Mouse (Mus musculus) fat pad, adult 2 months (tissue): Measurements from ENCODE around the gene Stpg1.

ENCODE experiments used
- DNase-seq: peaks from one replicate; pipeline ENCODE4 v3.0.0-alpha.2; 2011; ENCODE audit warnings: low read depth, low spot score; ENCODE audit errors: extremely low read depth

The Stpg1 gene

GRCm38 (mm10) chr4:135548108-135548507 is 53.5 kb downstream of the Stpg1 start:
- DNase-seq, result no peak

DNA sequence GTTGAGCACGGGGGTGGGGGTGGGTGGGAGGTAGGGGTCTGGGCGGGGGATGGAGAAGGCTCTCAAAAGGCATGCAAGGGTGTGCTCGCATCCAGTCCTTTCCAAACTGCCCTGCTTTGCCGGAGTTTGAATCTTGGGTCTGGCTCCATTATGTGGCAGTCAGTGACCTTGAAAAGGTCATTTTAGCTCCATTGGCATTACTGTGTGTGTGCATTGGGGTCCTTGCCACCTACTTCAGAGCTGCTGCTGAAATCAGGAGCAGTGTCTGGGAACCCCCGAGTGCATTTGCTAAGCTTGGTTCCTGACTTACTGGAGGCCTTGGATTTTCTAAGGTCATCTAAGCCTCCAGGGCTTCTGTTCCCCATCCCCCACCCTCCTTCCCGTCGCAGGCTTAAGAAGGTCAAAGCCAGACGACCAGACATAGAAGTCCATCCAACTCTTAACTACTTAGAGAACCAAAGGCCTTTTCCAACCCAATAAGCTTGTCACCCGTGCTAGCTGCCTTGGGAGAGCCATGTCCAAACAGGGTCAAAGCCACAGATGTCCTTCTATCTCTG is 54.0 kb downstream of the Stpg1 start:
- DNase-seq, result no peak

GRCm38 (mm10) chr4:135549323-135549722 is 54.7 kb downstream of the Stpg1 start:
- DNase-seq, result no peak

DNA sequence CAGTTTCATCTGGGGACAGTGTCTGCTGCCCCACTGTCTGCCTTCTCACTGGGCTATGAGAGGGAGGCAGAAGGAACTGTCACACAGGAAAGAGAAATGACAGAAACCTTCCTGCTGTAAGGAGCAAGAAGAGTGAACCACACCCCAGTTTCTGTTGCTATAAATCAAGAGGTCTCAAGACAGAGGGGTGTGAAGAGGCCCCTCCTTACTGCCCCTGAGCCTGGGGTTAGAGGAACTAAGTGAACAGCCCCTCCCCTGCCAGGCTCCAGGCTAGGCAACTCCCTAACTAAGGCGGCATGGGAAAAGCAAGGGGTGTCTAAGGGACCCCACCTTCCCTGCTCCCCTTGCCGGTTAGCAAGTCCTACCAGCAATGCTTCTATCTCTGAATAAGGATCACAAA is 69.2 kb downstream of the Stpg1 start:
- DNase-seq, result no peak

DNA sequence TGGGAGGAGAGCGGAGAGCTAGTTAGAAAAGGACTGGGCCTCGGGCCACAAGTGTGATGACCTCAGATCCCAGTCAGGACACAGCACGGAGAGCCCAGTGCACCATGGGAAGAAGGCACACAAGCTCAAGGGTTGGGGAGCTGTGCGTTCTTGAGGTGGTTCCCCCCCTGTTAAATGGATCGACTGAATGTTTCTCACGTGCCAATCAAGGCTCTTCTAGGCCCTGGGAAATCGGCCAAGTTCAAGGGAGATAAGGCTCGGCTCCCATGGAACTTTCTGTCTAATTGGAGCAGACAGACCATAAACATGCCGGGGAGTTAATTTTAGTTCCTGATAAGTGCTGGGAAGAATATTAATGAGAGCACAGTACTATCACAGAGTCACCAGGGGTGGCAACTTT is 70.8 kb downstream of the Stpg1 start:
- DNase-seq, result no peak

DNA sequence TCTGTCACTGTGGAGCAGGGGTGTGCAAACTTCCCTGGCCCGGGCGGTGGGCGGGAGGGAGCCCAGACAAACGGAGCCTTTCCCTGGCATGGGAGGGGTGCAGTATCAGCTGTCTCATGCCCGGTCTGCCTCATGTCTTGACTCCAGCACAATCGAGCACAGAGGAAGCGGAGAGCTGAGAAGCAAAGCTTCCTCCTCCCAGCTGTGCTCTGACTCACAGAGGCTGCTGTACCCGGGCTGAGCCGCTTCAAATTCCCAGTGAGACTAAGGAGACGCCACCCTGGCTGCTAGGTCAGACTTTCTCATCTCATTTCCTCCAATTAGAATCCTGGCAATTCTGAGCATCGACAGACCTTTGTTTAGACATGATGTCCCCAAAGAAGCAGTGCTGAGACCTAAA is 72.5 kb downstream of the Stpg1 start:
- DNase-seq, result no peak

DNA sequence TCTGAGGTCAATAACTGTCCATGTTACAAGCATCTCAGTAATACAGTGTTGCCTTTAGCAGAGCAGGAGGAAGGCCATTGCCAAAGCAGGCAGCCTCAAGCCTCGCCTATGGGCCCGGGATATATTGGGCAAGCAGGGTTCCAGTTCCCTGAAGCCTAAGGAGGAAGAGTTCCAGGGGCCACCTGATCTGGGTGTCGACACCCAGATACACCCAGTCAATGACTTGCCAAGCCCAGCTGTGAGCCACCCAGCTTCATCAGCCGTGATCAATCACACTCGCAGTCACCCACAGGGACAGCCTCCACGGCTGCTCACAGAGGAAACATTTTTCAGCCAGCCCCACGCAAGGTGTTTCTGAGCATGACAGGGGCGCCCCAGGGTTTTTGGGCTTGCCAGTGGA is 72.9 kb downstream of the Stpg1 start:
- DNase-seq, result no peak

GRCm38 (mm10) chr4:135569201-135569600 is 74.6 kb downstream of the Stpg1 start:
- no peak for DNase-seq

- no peak for DNase-seq
Observed at GRCm38 (mm10) chr4:135570152-135571036, 75.8 kb downstream of the Stpg1 start.

DNA sequence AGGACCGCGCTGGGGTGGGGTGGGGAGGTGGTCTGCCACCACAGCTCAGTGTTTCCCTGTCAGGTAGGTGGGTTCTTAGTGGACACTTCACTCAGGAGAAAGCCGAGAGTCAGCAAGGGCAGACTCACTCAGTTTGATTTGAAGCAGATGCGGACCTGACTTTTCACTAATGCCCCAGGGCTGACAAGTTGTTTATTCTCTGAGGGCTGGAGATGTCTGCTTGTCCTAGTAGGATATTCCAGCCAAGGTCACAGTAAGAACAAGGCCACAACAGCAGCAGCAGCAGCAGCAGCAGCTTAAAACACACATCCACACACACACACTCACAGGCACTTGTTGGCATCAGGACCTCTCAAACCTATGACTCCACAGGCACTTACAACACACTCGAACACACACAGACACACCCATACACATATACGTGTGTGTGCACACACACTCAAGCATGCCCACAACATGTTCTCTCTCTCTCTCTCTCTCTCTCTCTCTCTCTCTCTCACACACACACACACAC is 76.5 kb downstream of the Stpg1 start:
- no peak for DNase-seq

GRCm38 (mm10) chr4:135572276-135572675 is 77.7 kb downstream of the Stpg1 start:
- DNase-seq, result no peak

GRCm38 (mm10) chr4:135573251-135573808 is 78.7 kb downstream of the Stpg1 start, which contains the start of gene Grhl3:
Grhl3 (minus strand) TSS chr4:135573630.
- no peak for DNase-seq

GRCm38 (mm10) chr4:135575365-135576140 is 81.0 kb downstream of the Stpg1 start:
- DNase-seq, result no peak

- no peak for DNase-seq
Observed at GRCm38 (mm10) chr4:135578490-135578889, 83.9 kb downstream of the Stpg1 start.

DNA sequence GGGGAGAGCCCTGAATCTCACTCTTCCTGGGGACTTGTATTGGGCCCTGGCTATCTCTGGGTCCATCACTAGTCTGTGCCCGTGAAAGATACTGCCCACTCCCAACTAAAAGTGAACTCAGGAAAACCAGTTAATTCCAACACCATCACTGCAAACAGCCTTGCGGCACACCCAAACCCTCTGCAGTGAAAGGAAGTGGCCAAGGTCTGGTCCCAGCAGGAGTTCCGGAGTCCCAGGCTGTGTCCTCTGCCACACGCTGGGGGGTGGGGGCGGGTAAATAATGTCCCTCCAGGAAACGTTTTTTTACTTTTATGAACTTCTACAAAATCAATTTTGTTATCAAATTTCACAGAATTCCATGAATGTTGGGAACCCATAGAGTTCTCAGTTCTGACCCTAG is 85.1 kb downstream of the Stpg1 start:
- no peak for DNase-seq

DNA sequence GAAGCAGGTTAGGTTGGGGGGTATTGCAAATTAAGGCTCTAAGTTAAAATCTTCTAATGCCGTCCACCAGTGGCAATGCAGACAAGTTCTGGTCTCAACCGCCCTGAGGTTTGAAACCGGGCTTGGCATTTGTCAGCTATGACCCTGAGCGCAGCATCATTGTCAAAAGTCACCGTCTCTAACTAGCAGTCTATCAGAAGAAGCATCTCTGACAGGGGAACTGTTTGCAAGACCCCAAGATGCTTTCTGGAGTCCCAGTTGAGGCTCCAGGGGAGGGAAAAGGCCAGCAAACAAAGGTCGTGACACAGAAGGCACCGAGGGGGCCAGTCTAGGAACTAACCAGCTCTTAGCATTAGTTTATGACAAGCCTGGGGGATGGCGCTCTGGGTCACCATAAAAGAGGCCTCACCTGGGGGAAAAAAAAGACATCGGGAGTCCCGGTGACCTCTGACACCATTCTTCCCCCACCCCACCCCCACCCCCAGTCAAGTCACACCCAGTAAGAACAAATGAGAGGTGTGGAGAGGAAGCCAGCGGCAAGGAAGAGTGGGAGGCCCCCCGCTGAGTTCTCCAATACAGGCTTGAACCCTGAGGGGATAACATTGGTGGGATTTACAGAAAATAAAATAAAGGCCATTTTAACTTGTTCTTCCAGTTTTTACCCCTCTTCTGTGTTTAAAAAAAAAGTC is 86.8 kb downstream of the Stpg1 start:
- no peak for DNase-seq

DNA sequence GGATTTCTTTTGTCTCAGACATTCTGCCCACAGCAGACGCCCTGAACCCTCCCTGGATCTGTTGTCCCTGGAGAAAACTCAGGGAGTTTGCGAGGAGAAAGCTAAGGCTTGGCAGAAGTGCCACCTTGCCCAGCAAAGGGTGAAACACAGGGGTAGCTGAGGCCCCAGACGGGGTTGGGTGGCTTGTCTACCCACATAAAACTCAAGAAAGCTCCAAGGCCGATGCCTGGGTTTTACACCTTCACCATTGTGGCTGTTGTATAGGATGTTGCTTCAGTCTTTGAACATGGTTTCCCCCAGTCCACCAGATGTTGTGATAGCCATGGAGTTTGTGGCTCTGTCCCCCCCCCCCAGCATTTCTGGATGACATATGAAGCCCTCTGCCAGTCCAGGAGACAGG is 90.2 kb downstream of the Stpg1 start:
- DNase-seq, result no peak
